Mouse (Mus musculus) WW6 (cell line): Measurements from ENCODE around the gene Hes6.

Experiments used
- DNase-seq: peaks from one replicate; pipeline ENCODE4 v3.0.0-alpha.2; 2013; ENCODE audit warnings: low read depth, low spot score

Gene Hes6

DNA sequence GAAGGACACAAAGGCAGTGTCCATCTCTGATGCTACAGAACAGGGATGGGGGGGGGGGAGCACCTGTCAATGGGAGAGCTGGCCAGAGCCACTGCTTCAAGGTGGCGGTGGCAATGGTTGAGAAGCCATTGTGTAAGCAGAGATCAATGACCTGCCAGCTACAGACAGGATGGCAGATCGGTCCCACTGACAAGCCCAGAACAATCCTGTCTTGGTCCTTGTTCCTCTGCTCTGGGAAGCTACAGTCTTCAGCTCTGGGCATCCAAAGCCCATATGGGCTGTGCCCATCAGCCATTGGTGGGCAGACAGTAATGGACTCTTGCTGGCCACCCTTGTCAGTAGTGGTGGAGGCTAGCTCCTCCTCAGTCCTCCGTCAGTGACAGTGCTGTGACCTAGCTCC lies 28.0 kb upstream of the Hes6 start:
- DNase-seq: no peak

DNA sequence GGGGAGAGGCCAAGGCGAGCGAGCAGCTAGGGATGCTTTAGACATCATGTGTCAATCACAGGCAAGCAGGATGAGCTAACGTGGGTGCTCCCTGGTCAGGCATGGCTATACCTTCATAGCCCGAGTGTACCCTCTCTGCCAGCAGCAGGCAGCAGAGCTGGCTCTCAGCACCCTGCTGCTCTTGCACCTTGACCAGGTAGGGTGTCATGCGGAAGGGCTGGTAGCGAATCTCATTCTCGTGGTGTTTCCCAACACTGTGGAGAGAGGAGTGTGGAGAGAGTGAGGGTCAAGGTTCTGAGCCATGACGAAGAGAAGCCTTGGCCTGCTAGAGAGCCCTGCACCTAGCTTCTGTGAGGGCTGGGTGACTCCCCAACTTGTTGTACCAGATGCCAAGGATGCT lies 25.9 kb upstream of the Hes6 start:
- DNase-seq: no peak

DNA sequence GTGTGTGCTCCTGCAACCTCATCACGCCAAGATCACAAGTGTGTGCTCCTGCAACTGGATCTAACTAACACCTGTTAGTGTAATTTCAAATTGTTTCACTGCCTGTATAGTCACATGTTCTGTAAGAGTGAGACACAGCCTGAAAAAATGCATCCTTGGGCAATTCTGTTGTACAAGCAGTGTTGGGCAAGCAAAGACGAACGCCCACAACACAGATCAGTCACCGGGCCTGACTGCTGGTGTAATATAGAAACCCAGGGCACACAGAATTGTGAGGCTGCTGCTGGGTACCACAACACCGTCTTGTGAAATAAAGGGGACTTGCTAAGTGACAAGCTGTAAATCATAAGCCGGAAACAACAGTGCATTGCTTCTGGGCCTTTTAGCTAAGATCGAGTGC lies 23.7 kb upstream of the Hes6 start:
- DNase-seq: no peak

DNA sequence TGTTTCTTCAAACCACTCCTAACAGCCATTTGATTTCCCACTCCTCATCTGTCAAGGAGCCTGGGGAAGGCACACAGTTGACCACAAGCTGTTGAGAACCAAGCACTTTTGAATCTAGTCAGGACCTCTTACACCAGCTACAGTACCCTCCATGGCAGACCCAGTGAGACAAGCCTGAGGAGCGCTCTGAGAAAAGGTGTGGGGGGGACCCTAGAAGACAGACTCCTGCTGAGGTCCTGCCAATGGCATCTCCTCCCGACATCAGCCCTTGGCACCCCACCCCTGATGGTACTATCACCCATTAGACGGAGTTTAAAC lies 23.2 kb upstream of the Hes6 start:
- DNase-seq: no peak

DNA sequence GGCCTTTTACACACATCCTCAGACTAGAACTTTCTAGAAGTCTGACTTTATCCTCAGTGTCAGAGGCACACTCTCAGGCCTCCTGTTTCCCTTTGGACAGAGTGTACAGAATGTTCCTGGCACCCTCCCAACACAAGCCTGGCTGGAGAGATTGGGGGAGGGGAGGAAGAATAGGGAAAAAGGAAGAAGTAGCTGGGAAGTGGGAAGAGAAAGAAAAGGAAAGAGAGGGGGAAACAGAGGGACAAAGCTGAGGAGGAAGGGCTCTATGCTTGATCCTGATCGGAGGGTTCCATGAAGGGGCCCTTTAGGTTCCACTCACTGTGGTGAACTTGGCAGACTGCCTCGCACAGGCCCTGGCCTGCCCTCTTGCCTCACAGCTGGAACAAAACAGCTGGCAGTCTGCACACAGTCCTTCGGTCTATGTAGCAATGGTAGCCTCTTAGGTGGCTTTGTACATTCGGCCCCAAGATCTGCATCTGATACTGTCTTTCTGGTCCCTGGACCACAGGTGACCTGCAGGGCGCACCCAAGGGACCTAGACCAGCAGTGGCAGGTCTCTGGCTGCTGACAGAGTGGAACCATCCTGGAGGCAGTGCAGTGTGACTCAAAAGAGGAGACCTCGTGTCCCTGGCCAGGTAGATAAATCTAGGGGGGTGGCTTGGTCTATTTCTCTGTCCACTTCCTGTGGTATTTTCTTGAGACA lies 22.7 kb upstream of the Hes6 start:
- no peak for DNase-seq

DNA sequence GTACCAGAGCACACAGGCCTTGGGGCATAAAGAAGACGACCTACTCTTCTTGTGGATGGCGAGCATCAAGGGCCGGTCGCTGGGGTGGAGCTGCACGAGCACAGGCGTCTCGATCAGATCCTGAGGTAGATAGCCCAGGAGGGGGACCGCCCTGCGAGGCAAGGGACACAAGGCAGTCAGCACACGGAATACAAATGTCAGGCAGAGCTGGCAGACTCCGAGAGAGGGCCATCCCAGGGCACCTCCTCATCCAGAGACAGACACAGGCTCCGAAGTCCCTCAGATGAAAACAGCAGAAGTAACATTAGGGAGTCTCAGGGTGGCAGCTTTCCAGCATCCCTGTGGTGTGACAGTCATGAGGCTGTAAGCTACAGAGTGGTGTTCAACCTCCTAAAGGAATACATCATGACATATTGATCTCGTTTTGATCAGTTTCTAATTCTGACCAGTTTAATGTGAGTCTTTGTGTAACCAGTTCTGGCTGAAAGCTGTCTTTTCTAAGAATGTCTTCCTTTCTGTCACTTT lies 21.8 kb upstream of the Hes6 start:
- no peak for DNase-seq

DNA sequence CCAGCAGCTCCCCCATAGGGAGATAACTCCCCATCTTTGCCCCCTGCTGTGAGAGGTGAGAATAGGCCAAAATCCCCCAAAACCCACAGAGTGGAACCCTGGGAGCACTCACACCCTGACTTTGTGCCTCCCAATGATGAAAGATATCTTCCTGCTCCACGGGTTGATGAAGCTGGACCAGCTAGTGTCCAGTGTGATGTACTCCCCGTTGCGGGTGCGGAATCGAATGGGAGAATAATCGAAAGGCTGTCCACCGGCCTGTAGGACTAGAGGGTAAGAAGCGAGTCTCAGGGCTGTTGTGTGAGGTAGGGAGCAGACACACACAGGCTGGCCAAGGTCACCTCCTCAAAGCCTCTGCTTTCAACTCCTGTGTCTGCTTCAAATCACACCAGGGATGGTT lies 21.1 kb upstream of the Hes6 start:
- no peak for DNase-seq

DNA sequence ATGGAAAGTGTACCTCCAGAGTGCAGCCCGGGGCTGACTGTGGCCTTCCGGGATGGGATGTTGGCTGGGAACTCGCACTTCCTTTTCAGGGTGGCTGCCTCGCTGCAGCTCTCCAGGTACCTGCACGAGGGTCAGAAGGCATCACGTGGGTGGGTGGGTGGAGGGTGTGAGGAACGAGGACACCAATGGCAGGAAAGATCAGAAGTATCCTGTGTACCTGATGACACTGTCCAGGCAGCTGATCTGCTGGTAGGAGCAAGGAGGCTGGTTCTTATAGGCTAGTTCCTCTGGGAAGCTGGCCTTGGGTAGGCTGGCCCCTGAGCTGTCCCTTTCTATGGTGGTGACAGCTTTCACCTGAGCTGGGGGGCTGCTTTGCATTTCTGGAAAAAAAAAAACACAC lies 16.9 kb upstream of the Hes6 start:
- DNase-seq: no peak

DNA sequence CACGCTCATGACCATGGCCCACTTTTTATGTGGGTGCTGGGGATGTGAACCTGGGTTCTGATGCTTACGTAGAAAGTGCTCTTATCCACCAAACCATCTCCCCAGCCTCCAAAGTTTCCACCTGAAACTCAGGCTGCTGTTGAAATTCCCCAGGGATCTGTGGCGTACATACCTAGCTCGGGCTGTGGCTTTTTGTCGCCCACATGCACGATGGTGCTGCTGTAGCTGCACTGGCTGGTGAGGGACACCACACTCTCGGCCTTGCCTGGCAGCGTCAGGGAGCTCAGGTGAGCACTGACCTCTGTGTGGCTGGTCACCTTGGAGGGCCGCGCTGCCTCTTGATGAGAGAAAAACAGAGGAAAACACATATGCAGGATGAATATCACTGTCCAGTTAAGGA lies 15.4 kb upstream of the Hes6 start:
- no peak for DNase-seq

DNA sequence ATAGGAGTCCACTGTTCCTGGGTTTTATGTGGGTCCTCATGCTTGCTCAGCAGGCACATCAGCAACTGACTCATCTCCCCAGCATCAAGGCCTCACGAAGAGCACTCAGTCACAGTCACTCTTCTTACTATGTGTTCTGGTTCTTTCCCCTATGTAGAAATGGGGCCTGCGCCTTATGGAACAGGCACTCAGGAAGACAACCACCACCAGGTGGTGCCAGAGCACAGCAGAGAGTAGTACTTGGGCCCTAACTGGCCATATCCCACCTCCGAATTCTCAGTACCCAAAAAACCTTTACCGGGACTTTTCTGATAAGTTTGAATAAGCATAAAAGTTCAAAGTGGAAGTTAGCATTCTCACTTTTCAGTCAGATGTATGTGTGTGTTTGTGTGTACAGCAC lies 14.8 kb upstream of the Hes6 start:
- DNase-seq: no peak

DNA sequence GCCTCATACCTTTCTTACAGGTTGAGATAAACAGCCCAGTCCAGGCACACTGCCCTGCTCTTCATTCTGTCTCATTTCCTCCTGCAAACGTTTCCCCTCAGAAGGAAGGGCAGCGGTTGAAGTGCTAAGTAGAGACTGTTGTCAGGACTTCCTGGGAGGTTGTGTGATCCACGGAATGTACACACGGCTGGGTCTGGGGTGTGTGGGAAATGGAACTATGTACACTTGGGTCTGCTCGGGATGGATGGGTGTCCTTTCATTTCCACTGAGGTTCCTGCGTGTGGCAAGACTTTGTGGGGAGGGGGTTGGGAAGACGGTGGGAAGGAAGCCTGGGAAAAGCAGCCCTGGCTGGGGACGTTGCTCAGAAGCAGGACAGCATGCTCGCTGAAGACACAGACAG lies 12.6 kb upstream of the Hes6 start:
- no peak for DNase-seq

DNA sequence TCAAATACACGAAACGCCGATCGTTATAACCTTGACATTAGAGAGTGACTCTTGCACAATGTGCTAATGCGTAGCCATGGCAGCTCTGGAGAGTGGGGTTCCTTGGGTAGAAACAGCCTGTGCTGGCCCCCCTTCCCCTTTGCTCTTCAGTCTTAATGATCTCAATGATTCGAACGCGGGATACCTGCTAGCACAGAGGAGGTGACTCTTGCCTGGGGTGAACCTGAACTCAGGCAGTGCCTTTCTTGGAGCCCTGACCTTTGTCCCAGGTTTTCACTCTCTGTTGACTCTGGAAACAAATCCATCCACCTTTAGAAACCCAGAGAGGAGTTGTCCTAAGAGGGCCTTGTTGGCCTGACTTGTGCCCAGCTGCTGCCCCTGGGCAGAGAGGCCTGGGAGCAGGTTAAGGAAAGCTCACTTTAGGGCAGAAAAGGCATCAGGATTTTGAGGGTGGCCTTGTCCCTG lies 6.8 kb upstream of the Hes6 start:
- no peak for DNase-seq

DNA sequence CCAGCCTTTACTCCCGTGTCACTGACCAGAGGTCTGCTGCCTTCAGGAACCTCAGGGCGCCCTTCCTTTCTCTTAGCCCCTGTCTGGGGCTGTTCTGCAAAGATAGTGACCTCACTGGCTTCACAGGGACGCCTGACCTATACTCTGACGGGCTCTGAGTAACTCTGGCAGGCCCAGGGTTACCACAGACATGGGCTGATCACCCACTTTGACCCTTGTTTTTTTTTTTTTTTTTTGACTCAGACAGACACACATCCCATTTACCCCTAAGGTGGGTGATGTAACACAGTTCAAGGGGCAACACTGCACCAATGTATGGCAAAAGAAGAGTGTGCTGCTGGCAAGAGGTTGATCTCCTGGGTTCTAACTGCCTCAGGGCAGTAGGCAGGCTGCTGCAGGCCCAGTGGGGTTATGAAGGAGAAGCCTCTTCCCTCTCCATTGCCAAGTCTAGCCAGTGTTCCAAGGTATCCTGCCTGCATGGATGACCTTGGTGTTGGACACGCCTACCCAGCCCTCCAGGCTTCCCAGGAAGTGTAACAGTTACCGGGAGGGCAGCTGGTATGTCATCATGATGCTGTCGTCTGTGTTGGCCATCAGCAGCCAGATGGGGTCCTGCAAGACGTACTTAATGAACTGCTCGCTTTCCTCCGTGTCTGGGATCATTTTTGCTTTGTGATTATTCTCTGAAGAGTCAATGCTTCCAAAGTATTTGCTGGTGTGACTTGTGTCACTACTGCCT lies 6.2 kb upstream of the Hes6 start:
- no peak for DNase-seq

DNA sequence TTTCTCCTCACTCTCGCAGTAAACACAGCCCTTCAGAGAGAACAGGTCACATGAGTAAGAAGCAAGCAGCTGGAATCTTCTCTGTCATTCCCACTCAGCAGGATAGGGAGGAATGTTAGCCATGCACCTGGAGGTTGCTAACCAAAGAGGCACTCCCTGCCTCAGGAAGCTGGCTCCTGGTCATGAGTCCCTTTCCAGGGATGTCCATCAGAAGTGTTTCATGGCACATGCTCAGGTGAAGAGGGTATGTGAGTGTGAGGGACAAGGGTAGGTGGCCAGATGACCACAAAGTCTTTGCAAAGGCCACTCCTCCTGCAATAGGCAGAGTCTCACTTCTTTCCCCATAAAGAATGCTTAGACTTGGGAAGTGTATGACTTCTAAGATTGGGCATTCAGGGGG lies 4.2 kb upstream of the Hes6 start:
- DNase-seq: no peak

DNA sequence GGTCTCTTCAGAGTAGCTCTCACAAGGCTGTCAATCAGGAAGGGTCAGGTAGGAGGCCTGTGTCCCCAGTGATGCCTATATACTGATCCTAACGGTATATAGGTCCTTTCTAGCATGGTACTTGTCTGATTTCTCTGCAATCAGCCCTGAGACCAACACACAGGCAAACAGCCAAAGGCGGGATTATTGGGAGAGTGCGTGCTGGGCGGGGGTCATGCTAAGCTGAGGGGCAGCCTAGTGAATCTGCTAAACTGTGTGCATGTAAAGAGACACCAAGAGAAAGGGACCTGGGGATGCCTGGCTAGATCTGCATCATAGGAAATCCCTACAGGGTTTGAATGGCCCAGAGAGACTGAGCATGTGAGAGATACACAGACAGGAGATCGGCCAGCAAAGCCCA lies 1.5 kb upstream of the Hes6 start:
- no peak for DNase-seq

DNA sequence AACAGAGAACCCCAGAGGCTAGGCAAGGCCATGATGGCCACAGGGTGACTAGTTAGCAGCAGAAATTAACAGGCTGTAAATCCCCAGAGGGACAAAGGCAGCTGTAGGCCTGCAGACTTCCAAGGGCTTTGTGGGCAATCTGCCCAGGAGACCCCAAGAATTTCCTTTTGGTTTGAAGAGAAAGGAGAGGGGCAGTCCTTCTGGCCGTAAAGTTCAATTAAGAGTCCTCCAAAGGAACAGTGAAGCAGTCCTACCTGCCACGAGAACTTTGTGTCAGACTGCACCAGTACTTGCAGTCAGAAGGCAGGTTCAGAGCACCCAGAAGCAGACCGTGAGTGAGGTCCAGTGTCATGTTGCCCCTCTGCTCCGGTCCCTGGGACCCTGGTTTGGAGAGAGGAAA lies 1.1 kb upstream of the Hes6 start:
- DNase-seq: no peak

DNA sequence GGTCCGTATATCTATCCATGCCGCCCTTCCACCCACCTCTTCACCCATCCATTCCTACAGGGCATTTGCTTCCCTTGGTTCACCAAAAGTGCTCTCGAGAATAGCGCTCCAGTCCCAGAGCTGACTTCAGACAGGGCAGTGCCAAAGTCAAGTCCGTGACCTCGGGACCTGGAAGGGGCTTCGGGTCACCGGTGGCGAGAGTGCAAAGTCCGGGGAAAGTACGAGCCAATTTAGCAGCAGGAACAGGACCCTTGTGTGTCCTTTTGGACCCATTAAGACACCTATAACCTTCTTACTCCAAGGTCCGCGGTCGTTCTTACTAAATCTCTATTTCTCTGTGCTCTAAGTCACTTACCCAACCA lies 321 bp downstream of the Hes6 start:
- no peak for DNase-seq

DNA sequence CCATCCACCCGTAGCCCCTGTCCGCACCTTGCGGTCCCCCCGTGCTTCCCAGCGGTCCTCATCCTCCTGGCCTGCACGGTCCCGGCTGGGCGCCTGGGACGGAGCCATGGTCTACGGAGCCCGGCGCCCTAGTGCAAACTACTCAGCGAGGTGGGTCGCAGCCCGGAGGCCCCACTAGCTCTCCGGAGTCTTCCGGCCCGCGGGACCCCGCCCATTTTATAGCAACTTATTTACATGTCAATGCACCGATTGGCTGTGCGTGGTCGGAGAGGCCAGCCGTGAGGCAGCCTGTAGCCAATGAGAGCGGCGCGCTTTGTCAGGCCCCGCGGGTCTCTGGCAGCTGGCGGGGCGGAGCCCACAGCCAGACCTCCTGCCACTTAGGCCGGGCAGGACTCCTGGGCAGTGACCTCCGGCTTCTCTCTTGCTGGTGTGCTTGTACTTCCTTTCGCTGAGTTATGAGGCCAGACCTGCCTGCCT lies 770 bp downstream of the Hes6 start:
- DNase-seq: peak; percentile 87

DNA sequence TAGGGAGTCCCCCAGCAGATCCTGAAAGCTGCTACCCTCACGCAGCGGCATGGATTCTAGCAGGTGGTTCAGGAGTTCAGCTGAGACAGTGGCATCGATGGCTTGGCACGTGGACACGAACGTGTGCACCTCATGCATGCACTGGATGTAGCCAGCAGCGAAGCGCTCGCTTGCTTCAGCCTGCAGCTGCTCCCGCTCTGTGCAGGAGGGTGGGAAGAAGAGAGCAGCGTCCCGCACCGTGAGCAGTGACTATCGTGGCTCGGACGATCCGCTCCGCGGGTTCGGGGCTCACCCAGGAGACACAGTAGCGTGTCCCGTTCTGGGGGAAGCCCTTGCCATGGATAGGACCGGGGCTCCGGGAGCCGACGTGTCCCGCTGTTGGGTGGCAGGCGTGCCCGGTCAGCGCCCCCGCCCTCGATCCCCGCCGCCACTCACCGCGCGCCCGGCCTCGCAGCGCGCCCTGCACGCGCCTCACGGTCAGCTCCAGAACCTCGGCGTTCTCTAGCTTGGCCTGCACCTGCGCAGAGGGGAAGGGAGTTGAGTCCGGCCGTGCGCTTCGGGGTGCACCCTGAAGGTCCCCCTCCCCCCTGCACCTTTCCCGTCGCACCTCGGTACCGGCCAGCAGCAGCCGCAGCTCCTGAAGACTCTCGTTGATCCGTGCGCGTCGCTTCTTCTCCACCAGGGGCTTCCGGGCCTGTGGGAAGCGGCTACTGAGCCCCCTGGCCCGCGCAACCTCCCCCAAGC lies 1.4 kb downstream of the Hes6 start:
- no peak for DNase-seq

DNA sequence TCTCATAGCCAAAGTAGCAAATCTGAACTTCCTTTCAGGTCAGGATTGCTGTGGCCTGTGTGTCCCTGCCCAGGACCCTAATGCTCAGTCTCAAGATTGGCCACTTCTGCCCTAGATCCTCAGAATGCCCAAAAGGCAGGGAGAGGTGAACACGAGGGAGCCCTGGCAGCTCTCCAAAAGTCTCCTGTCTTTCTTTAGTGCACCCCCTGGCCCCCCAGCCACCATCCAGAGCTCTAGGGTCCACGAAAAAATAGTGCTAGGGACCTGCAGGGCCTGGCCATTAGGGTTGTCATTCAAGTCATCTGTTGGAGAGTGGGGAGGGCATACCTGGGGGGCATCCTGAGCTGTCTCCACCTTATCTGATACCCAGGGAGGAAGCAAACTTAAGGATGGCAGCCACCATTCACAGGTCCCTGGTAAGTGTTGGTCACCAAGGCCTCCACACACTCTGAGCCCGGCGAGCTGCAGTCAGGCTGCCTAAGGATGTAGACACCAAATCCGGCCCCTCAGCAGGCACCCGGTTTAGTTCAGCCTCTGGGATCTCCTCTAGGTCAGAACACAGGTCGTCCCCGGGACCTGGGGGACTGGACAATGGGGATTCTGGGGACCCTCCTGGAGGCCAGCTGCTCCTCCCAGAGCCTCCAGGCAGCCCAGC lies 2.1 kb downstream of the Hes6 start:
- DNase-seq: no peak

DNA sequence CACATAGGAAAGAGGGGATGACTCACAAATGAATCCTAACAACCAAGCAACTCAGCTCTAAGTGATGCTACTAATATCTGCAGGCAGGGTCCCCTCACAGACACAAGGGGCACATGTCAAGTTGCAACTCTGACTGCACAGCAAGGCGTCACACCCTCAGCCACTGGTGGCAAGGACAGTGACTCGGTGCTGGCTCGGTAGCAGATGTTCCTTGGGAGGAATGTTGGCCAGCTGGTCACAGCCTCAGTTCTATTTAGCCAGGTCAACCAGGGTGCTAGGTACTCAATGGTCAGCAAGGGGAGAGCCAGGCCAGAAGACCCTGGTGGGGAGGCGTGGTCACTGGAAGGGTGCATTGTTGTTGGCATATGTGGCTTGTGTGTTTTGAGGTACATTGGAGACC lies 6.0 kb downstream of the Hes6 start:
- no peak for DNase-seq
